Mouse (Mus musculus): ENCODE results near the gene Cd300ld5.
"Not testable (repeated sequence)": the region's sequence is repeated elsewhere in the genome, so short reads cannot be mapped to it uniquely, and the experiment has no call there.

Gene Cd300ld5

GRCm38 (mm10) chr11:115037669-115038068 is at the start of gene Cd300ld5:
Cd300ld5 (minus strand) TSS chr11:115037769.
- DNase-seq (ENCODE audit: low spot score) = not testable (repeated sequence)

GRCm38 (mm10) chr11:115086213-115086612 is 48.6 kb upstream of the Cd300ld5 start:
- no peak for DNase-seq (ENCODE audit: low spot score)

- no peak for DNase-seq (ENCODE audit: low spot score)
Measured at GRCm38 (mm10) chr11:115085064-115085463, 47.5 kb upstream of the Cd300ld5 start.

DNA sequence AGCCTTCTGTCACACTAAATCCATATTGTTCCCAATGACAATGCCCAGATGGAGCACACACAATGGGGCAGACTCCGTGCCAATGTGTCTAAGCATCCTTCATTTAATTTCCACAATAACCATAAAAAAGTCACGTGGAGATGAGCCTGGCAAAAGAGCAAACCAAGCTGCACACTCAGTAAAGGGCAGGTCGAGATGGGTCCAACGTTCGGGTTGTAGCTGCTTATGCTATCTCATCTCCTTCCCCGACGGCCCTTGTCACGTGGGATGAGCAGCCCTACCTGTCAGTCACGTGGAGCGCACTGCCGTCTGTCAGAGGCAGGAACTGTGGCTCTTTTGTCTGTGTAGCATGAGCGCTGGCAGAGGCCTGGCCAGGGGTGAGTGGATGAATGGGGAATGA is 47.0 kb upstream of the Cd300ld5 start:
- peak; percentile 35 for DNase-seq (ENCODE audit: low spot score)

GRCm38 (mm10) chr11:115083376-115084139 is 46.0 kb upstream of the Cd300ld5 start:
- DNase-seq (ENCODE audit: low spot score) = peak; percentile 94

DNA sequence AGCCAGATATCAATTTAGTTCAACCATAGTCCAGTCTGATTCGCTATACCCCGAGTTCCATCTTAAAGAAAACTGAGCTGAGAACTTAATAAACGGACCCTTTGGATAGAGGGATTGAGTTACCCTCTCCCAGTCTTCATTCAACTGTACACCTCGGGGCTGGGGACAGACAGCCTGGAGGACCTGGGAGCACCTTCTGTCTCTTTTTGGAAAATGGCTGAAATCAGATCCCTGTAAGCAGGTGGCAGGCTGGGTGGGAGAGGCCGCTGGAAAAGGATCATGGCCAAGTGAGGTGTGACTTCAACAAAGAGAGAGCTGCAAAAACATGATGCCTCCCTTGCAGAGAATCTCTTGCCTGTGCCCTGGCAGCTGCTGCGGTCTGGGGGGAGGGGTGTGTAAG is 44.6 kb upstream of the Cd300ld5 start:
- no peak for DNase-seq (ENCODE audit: low spot score)

GRCm38 (mm10) chr11:115081373-115081772 is 43.8 kb upstream of the Cd300ld5 start:
- no peak for DNase-seq (ENCODE audit: low spot score)

DNA sequence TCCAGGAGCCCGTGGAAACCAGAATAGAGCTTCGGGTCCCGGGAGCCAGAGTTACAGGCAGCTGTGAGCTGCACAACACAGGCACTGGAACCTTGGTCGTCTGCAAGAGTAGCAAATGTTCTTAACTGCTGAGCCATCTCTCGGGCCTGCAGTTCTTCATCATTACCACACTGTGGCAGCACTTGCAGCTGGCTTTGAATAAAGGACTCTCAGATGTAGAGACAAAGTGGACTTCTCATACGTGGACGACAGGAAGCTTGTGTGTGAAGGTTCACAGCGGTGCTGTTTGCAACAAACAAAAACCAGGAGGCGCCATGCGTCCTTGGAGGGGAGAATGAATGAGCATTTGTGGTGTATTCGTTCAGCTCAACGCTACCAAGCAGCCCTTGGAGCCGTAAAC is 43.3 kb upstream of the Cd300ld5 start:
- DNase-seq (ENCODE audit: low spot score) = peak; percentile 82

- no peak for DNase-seq (ENCODE audit: low spot score)
Measured at GRCm38 (mm10) chr11:115078680-115079079, 41.1 kb upstream of the Cd300ld5 start.

- DNase-seq (ENCODE audit: low spot score) = no peak
Measured at GRCm38 (mm10) chr11:115077436-115077835, 39.9 kb upstream of the Cd300ld5 start.

DNA sequence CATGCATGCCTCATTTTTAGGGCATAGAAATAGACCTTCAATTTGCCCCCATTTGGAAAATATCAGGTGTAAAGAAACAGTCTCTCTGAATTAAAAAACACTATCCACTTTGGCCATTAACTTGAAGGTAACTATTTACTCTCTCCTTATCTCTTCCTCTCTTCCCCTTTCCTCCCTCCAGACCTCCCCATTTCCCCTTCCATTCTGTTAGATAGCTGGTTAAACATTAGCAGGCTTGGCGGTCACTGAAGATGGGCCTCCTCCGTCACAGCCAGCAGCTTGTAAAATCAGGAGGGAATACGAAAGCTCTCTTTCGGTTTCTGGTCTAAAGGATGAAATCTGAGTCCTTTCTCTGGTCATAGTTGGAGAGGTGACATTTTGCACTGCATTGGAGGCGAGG is 38.3 kb upstream of the Cd300ld5 start:
- no peak for DNase-seq (ENCODE audit: low spot score)

- no peak for DNase-seq (ENCODE audit: low spot score)
Measured at GRCm38 (mm10) chr11:115075407-115075806, 37.8 kb upstream of the Cd300ld5 start.

GRCm38 (mm10) chr11:115073002-115073401 is 35.4 kb upstream of the Cd300ld5 start:
- no peak for DNase-seq (ENCODE audit: low spot score)

- peak; percentile 78 for DNase-seq (ENCODE audit: low spot score)
Measured at GRCm38 (mm10) chr11:115071631-115072294, 34.2 kb upstream of the Cd300ld5 start.

DNA sequence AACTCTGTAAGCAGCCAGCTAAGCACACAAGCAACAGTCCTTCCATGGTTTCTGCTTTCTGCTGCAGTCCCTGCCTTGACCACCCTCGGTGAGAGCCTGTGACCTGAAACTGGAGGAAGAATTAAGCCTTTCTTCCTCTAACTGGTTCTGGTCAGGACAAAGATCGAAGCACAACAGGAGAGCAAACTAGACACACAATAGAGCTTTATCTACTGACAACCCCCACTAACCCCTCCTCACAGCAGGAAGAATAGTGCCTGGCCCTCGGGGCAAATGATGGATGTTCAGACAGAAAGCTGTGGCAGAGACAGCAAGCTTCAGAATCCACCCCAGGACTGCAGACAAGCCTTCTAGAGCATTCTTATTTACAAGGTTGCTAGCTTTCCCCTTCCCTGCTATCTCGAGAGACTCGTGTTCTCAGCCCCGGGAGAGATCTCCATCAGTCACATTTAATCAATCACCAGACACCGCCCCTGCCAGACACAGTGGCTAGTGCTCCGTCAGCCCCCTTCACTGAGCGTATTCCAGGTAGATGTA is 33.5 kb upstream of the Cd300ld5 start:
- DNase-seq (ENCODE audit: low spot score) = peak; percentile 67

DNA sequence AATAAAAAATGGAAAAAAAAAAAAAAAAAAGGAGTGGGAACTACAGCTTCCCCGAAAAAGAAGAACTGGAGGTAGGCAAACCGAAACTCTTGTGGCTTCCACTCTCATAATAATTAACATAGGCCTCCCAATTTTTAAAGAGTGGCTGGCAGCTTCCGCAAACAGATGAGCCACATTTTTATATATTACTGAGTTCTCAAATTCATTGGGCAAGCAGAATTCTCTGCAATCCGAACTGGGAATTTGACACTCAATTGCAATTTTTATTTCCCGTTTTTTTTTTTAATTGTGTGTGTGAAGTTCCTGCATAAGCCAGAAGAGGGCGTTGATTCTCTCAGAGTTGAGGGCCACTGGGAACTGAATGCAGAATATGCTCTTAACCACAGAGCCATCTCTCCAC is 29.2 kb upstream of the Cd300ld5 start:
- no peak for DNase-seq (ENCODE audit: low spot score)

DNA sequence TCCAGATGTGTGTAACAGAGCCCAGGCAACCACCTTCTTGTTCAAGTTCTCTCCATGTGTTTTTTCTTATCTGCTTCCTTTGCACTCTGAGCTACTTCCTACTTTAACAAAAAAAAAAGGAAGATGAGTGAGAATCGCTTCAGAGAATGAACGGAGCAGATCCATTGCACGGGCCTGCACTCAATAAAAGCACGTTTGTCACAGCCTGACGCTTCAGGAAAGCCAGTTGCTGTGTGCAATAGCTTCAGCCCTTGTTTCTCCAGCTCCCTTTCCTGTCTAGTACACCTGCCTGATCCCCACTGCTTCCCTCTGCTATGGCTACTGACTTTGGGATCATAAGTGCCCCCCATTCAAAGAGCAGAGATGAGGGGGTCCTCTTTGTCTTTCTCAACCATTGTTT is 24.5 kb upstream of the Cd300ld5 start, which contains the start of gene Cd300e:
TSS of gene Cd300e (minus strand) at position 101 of the 400 bp plus-strand sequence.
- DNase-seq (ENCODE audit: low spot score) = no peak

- no peak for DNase-seq (ENCODE audit: low spot score)
Measured at GRCm38 (mm10) chr11:115059797-115060196, 22.2 kb upstream of the Cd300ld5 start.

- DNase-seq (ENCODE audit: low spot score) = no peak
Measured at GRCm38 (mm10) chr11:115058701-115059100, 21.1 kb upstream of the Cd300ld5 start.

DNA sequence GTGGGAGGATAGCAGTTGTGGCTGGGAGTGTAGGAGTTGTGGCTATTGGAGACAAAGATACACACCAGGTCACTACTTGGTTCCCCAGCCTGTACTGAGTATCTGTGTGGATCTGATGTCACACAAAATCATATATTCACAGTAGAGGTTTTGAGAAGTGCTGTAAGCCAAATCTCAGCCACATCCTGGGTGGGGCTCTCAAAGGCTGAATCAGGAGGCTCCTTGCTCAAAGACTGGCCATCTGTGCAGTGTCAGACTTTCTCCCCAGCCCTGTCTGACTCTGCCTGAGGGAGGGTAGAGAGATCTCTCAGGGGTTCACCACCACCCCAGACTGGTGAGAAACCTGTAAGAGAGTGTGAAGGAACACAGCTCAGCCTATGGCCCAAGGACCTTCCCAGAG is 17.0 kb upstream of the Cd300ld5 start:
- DNase-seq (ENCODE audit: low spot score) = no peak

GRCm38 (mm10) chr11:115052991-115053390 is 15.4 kb upstream of the Cd300ld5 start:
- no peak for DNase-seq (ENCODE audit: low spot score)

DNA sequence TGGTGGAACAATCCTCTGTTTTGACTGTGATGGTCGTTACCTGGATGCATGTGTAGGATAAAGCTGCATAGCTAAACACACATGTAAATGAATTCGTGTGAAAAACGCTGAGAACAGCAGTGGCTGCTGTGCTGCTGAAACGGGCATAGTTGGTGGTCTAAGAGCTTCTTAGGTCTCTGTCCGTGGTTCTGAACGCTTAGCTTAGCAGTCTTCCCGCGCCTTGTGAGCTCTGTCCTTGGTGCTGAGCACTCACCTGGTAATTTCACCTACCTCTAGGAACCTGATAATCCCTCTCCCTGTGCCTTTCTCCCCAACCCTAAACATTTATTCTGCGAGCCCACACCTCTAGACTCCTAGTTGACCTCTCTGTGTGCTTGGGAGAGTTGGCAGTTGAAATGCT is 14.6 kb upstream of the Cd300ld5 start:
- peak; percentile 77 for DNase-seq (ENCODE audit: low spot score)

- DNase-seq (ENCODE audit: low spot score) = peak; percentile 50
Measured at GRCm38 (mm10) chr11:115049282-115049895, 11.8 kb upstream of the Cd300ld5 start.

All from retina, embryonic 14.5 days (tissue).